Mouse (Mus musculus) forebrain, embryonic 16.5 days (tissue): ENCODE results near the gene Zbtb14. TPM values are rescaled to one million over a fixed set of nuclear protein-coding genes. Genes with fewer than 3 reads are reported as not detected.
A peak's percentile ranks its signal among the peaks of the same experiment; 100 is the strongest.

Experiments
- ATAC-seq: fragments of 200-750 bp; cut with Nextera tagmentation; 2 replicates; pipeline ENCODE4 v1.8.0; 2017; ENCODE audit warnings: mild to moderate bottlenecking, moderate library complexity
- H3K27ac ChIP-seq: fragments of 300-500 bp; sonication (generic); 2 replicates; pipeline ENCODE4 v1.5.1; 2014; ENCODE audit warnings: low read length, control low read depth
- H3K27me3 ChIP-seq: fragments of 300-500 bp; sonication (generic); replicated peaks from 2 replicates; pipeline ENCODE4 v1.6.1; 2014; ENCODE audit warnings: low read length; ENCODE audit not compliant: control insufficient read depth, insufficient read depth
- H3K36me3 ChIP-seq: fragments of 300-500 bp; sonication (generic); 2 replicates; pipeline ENCODE4 v1.6.1; 2014; ENCODE audit not compliant: control insufficient read depth, insufficient read depth
- H3K4me1 ChIP-seq: fragments of 300-500 bp; sonication (generic); replicated peaks from 2 replicates; pipeline ENCODE4 v1.6.1; 2014; ENCODE audit warnings: low read length; ENCODE audit not compliant: control insufficient read depth, insufficient read depth
- H3K4me2 ChIP-seq: fragments of 300-500 bp; sonication (generic); 2 replicates; pipeline ENCODE4 v1.6.1; 2014; ENCODE audit warnings: mild to moderate bottlenecking, low read length, control low read depth
- H3K4me3 ChIP-seq: fragments of 300-500 bp; sonication (generic); replicated peaks from 2 replicates; pipeline ENCODE4 v1.5.1; 2014; ENCODE audit warnings: mild to moderate bottlenecking, low read length, control low read depth
- H3K9ac ChIP-seq: fragments of 300-500 bp; sonication (generic); replicated peaks from 2 replicates; pipeline ENCODE4 v1.6.1; 2014; ENCODE audit warnings: low read depth, low read length, control low read depth
- H3K9me3 ChIP-seq: fragments of 300-500 bp; sonication (generic); 2 replicates; pipeline ENCODE4 v1.6.1; 2016; ENCODE audit warnings: low read length; ENCODE audit not compliant: control insufficient read depth
- WGBS: fragments of 180-500 bp; shearing (Covaris S2); extraction: QIAGEN DNeasy Blood & Tissue Kit; methylation state at CpG from one replicate; pipeline ENCODE4 v1.1.7; 2014; 5-methylcytosine and 5-hydroxymethylcytosine counted together
- polyA plus RNA-seq: library from polyadenylated mRNA; unstranded; fragments of >200 nt; fragmentation: Nextera tagmentation; extraction: Ambion mirVana; gene quantifications from 2 replicates; pipeline ENCODE4 v1.2.1, GENCODE M21; 2015

Zbtb14 gene
- 35.1 and 40.0 TPM in 2 replicates for polyA plus RNA-seq

- peak; percentile 88 for ATAC-seq
- Histone ChIP-seq H3K36me3 (peaks cover 5% of the 10 kb centered on the region; the same call in 1 of the 2 replicates), H3K4me3 (peak within 1 kb of the TSS; percentile 77), H3K4me1 (peaks cover 16% of the 10 kb centered on the region), H3K9me3 (no peaks in the 10 kb centered on the region), H3K27me3 (no peaks in the 10 kb centered on the region), H3K9ac (peak within 1 kb of the TSS; percentile 92), H3K4me2 (peak within 1 kb of the TSS; percentile 71), H3K27ac (peak within 1 kb of the TSS; percentile 99)
- 1% methylated on average over 39 of the region's 72 CpGs for whole genome bisulfite sequencing
These were observed at the start of gene Zbtb14 for GRCm38 (mm10) chr17:69382511-69383100. Gene Zbtb14, plus strand, starts transcription at chr17:69383050.

GRCm38 (mm10) chr17:69346056-69346455 lies 36.8 kb upstream of the Zbtb14 start:
- no peak overlapping the region for H3K9ac ChIP-seq
- H3K4me1 ChIP-seq, result no peaks in the 10 kb centered on the region
- H3K4me3 ChIP-seq, result no peak overlapping the region
- 80% methylated on average over 7 of the region's 7 CpGs for WGBS
- no peak overlapping the region for H3K4me2 ChIP-seq
- no peaks in the 10 kb centered on the region for H3K36me3 ChIP-seq
- H3K9me3 ChIP-seq, result no peaks in the 10 kb centered on the region
- ATAC-seq, result no peak
- H3K27ac ChIP-seq, result no peak overlapping the region
- no peaks in the 10 kb centered on the region for H3K27me3 ChIP-seq

GRCm38 (mm10) chr17:69349014-69349531 lies 33.8 kb upstream of the Zbtb14 start:
- Histone ChIP-seq H3K4me2 (peak overlapping the region; percentile 34; the same call in 1 of the 2 replicates), H3K4me1 (no peaks in the 10 kb centered on the region), H3K27ac (no peak overlapping the region), H3K9ac (no peak overlapping the region), H3K4me3 (no peak overlapping the region), H3K9me3 (no peaks in the 10 kb centered on the region), H3K27me3 (no peaks in the 10 kb centered on the region), H3K36me3 (no peaks in the 10 kb centered on the region)
- ATAC-seq, result peak; percentile 83
- WGBS, result 22% methylated on average over 8 of the region's 8 CpGs

- Histone ChIP-seq H3K27me3 (no peaks in the 10 kb centered on the region), H3K4me2 (no peak overlapping the region), H3K9ac (no peak overlapping the region), H3K36me3 (no peaks in the 10 kb centered on the region), H3K9me3 (no peaks in the 10 kb centered on the region), H3K4me3 (no peak overlapping the region), H3K4me1 (no peaks in the 10 kb centered on the region), H3K27ac (no peak overlapping the region)
- 88% methylated on average over 3 of the region's 3 CpGs for WGBS
- ATAC-seq, result no peak
These were observed 17.8 kb upstream of the Zbtb14 start for GRCm38 (mm10) chr17:69365049-69365448.

GRCm38 (mm10) chr17:69380838-69381237 lies 2.0 kb upstream of the Zbtb14 start:
- no peaks in the 10 kb centered on the region for H3K36me3 ChIP-seq
- H3K27me3 ChIP-seq, result no peaks in the 10 kb centered on the region
- H3K9me3 ChIP-seq, result no peaks in the 10 kb centered on the region
- no peak overlapping the region for H3K9ac ChIP-seq
- H3K4me1 ChIP-seq, result peaks cover 16% of the 10 kb centered on the region
- no peak for ATAC-seq
- no peak overlapping the region for H3K4me3 ChIP-seq
- WGBS, result 96% methylated on average over 8 of the region's 8 CpGs
- H3K4me2 ChIP-seq, result no peak overlapping the region
- H3K27ac ChIP-seq, result no peak overlapping the region

- H3K9me3 ChIP-seq, result no peaks in the 10 kb centered on the region
- no peaks in the 10 kb centered on the region for H3K27me3 ChIP-seq
- 0% methylated on average over 65 of the region's 128 CpGs for WGBS
- peak overlapping the region; percentile 92 for H3K9ac ChIP-seq
- peaks cover 16% of the 10 kb centered on the region for H3K4me1 ChIP-seq
- peak; percentile 60 for ATAC-seq
- H3K4me2 ChIP-seq, result peak overlapping the region; percentile 71
- peak overlapping the region; percentile 77 for H3K4me3 ChIP-seq
- peaks cover 10% of the 10 kb centered on the region; the same call in 1 of the 2 replicates for H3K36me3 ChIP-seq
- peak overlapping the region; percentile 99 for H3K27ac ChIP-seq
These were observed 521 bp downstream of the Zbtb14 start for GRCm38 (mm10) chr17:69383201-69383940.

- under 1% methylated on average over 37 of the region's 37 CpGs for WGBS
- peak overlapping the region; percentile 99 for H3K27ac ChIP-seq
These were observed 1.3 kb downstream of the Zbtb14 start for GRCm38 (mm10) chr17:69383941-69384665.

GRCm38 (mm10) chr17:69396147-69397033 lies 13.5 kb downstream of the Zbtb14 start:
- Histone ChIP-seq H3K4me3 (no peak overlapping the region), H3K36me3 (peaks cover 2% of the 10 kb centered on the region; the same call in 1 of the 2 replicates), H3K27ac (no peak overlapping the region), H3K27me3 (no peaks in the 10 kb centered on the region), H3K9me3 (no peaks in the 10 kb centered on the region), H3K4me1 (no peaks in the 10 kb centered on the region), H3K9ac (no peak overlapping the region), H3K4me2 (no peak overlapping the region)
- WGBS, result 23% methylated on average over 15 of the region's 16 CpGs
- ATAC-seq, result no peak

More at GRCm38 (mm10) chr17:69383941-69384665, 1.3 kb downstream of the Zbtb14 start:
- ATAC-seq, result peak; percentile 12
- Histone ChIP-seq H3K4me3 (peak overlapping the region; percentile 77), H3K4me1 (peaks cover 16% of the 10 kb centered on the region), H3K27me3 (no peaks in the 10 kb centered on the region), H3K4me2 (peak overlapping the region; percentile 71), H3K36me3 (peaks cover 11% of the 10 kb centered on the region; the same call in 1 of the 2 replicates), H3K9me3 (no peaks in the 10 kb centered on the region), H3K9ac (peak overlapping the region; percentile 92)
